Mouse (Mus musculus) E14TG2a.4 (cell line): ENCODE measurements at regions not wholly inside any gene's neighbourhood (a gene's known extent, or its start where the extent isn't known, plus 50 kb on each side); places are given as distances from the start of the nearest gene placed in this dataset.

Source experiments
- H3K27me3 ChIP-seq: 2 replicates; pipeline ENCODE4 v1.6.1; 2014; ENCODE audit warnings: low read length, control low read depth; ENCODE audit not compliant: insufficient read depth
- H3K36me3 ChIP-seq: 2 replicates; pipeline ENCODE4 v1.6.1; 2014; ENCODE audit warnings: low read length, control low read depth; ENCODE audit not compliant: insufficient read depth
- H3K4me1 ChIP-seq: replicated peaks from 2 replicates; pipeline ENCODE4 v1.6.1; 2014; ENCODE audit warnings: low read depth, low read length, control low read depth
- H3K4me3 ChIP-seq: replicated peaks from 2 replicates; pipeline ENCODE4 v1.5.1; 2014; ENCODE audit warnings: mild to moderate bottlenecking, low read length
- H3K9me3 ChIP-seq: 2 replicates; pipeline ENCODE4 v1.6.1; 2014; ENCODE audit warnings: low read length, control low read depth
- CTCF ChIP-seq: conservative IDR thresholded peaks from 2 replicates; pipeline ENCODE4 v1.5.1; 2014; ENCODE audit warnings: low read length
- NANOG ChIP-seq: IDR thresholded peaks from 2 replicates; pipeline ENCODE4 v1.6.1; 2014; ENCODE audit warnings: borderline replicate concordance, low read length, mixed read lengths
- POU5F1 ChIP-seq: IDR thresholded peaks from 2 replicates; pipeline ENCODE4 v1.6.1; 2014; ENCODE audit warnings: low read length, borderline replicate concordance

GRCm38 (mm10) chr6:22541603-22542002 lies 185.6 kb upstream of the Fam3c start:
- no peaks in the 10 kb centered on the region for H3K4me1 ChIP-seq
- no peaks in the 10 kb centered on the region for H3K36me3 ChIP-seq
- no peak overlapping the region for H3K4me3 ChIP-seq
- H3K9me3 ChIP-seq: no peaks in the 10 kb centered on the region
- TF ChIP-seq POU5F1 (no peak), NANOG (no peak), CTCF (no peak)
- no peaks in the 10 kb centered on the region for H3K27me3 ChIP-seq

GRCm38 (mm10) chr6:22538254-22538653 lies 182.2 kb upstream of the Fam3c start:
- H3K4me1 ChIP-seq: no peaks in the 10 kb centered on the region
- TF ChIP-seq POU5F1 (no peak), CTCF (no peak), NANOG (no peak)
- no peaks in the 10 kb centered on the region for H3K27me3 ChIP-seq
- H3K36me3 ChIP-seq: no peaks in the 10 kb centered on the region
- H3K9me3 ChIP-seq: 0 out of 2 replicates have a peak, but pooled peaks cover 3% of the 10 kb centered on the region
- no peak overlapping the region for H3K4me3 ChIP-seq

- H3K27me3 ChIP-seq: no peaks in the 10 kb centered on the region
- TF ChIP-seq CTCF: no peak
- no peak for TF ChIP-seq POU5F1
- no peak for TF ChIP-seq NANOG
Measured at GRCm38 (mm10) chr6:22524384-22524783, 168.3 kb upstream of the Fam3c start.

GRCm38 (mm10) chr6:22523582-22524234 lies 167.7 kb upstream of the Fam3c start:
- no peaks in the 10 kb centered on the region for H3K4me1 ChIP-seq
- H3K27me3 ChIP-seq: no peaks in the 10 kb centered on the region
- no peaks in the 10 kb centered on the region for H3K9me3 ChIP-seq
- no peaks in the 10 kb centered on the region for H3K36me3 ChIP-seq
- TF ChIP-seq NANOG: no peak
- TF ChIP-seq POU5F1: no peak
- TF ChIP-seq CTCF: no peak
- no peak overlapping the region for H3K4me3 ChIP-seq

More at GRCm38 (mm10) chr6:22524384-22524783, 168.3 kb upstream of the Fam3c start:
- no peaks in the 10 kb centered on the region for H3K9me3 ChIP-seq
- no peaks in the 10 kb centered on the region for H3K36me3 ChIP-seq
- no peak overlapping the region for H3K4me3 ChIP-seq
- H3K4me1 ChIP-seq: no peaks in the 10 kb centered on the region

GRCm38 (mm10) chr6:22506871-22507270 lies 150.8 kb upstream of the Fam3c start:
- H3K27me3 ChIP-seq: no peaks in the 10 kb centered on the region
- no peak overlapping the region for H3K4me3 ChIP-seq
- no peaks in the 10 kb centered on the region for H3K9me3 ChIP-seq
- TF ChIP-seq CTCF (no peak), NANOG (no peak), POU5F1 (no peak)
- no peaks in the 10 kb centered on the region for H3K4me1 ChIP-seq
- H3K36me3 ChIP-seq: no peaks in the 10 kb centered on the region

GRCm38 (mm10) chr6:22497306-22497705 lies 141.3 kb upstream of the Fam3c start:
- Histone ChIP-seq H3K27me3 (no peaks in the 10 kb centered on the region), H3K9me3 (no peaks in the 10 kb centered on the region), H3K4me3 (no peak overlapping the region), H3K4me1 (peaks cover 6% of the 10 kb centered on the region), H3K36me3 (no peaks in the 10 kb centered on the region)
- TF ChIP-seq CTCF (no peak), POU5F1 (no peak), NANOG (no peak)

GRCm38 (mm10) chr6:22496471-22496870 lies 140.4 kb upstream of the Fam3c start:
- Histone ChIP-seq H3K9me3 (no peaks in the 10 kb centered on the region), H3K4me3 (no peak overlapping the region), H3K4me1 (peaks cover 6% of the 10 kb centered on the region), H3K27me3 (no peaks in the 10 kb centered on the region), H3K36me3 (no peaks in the 10 kb centered on the region)
- TF ChIP-seq NANOG (no peak), CTCF (peak; percentile 18; the same call in 1 of the 2 replicates)

GRCm38 (mm10) chr6:22493632-22494260 lies 137.7 kb upstream of the Fam3c start:
- TF ChIP-seq NANOG (no peak), CTCF (peak; percentile 83), POU5F1 (no peak)
- no peaks in the 10 kb centered on the region for H3K9me3 ChIP-seq

GRCm38 (mm10) chr6:22492896-22493295 lies 136.9 kb upstream of the Fam3c start:
- Histone ChIP-seq H3K4me3 (no peak overlapping the region), H3K27me3 (no peaks in the 10 kb centered on the region), H3K4me1 (peaks cover 6% of the 10 kb centered on the region), H3K36me3 (no peaks in the 10 kb centered on the region), H3K9me3 (no peaks in the 10 kb centered on the region)
- TF ChIP-seq CTCF: no peak
- TF ChIP-seq NANOG: no peak
- TF ChIP-seq POU5F1: no peak

More at GRCm38 (mm10) chr6:22493632-22494260, 137.7 kb upstream of the Fam3c start:
- Histone ChIP-seq H3K27me3 (no peaks in the 10 kb centered on the region), H3K4me1 (peaks cover 6% of the 10 kb centered on the region), H3K4me3 (no peak overlapping the region), H3K36me3 (no peaks in the 10 kb centered on the region)

- H3K4me3 ChIP-seq: no peak overlapping the region
- TF ChIP-seq CTCF: no peak
- TF ChIP-seq POU5F1: no peak
- TF ChIP-seq NANOG: no peak
- H3K27me3 ChIP-seq: no peaks in the 10 kb centered on the region
Measured at GRCm38 (mm10) chr6:22490762-22491161, 134.7 kb upstream of the Fam3c start.

More at GRCm38 (mm10) chr6:22490762-22491161, 134.7 kb upstream of the Fam3c start:
- Histone ChIP-seq H3K9me3 (no peaks in the 10 kb centered on the region), H3K4me1 (peaks cover 11% of the 10 kb centered on the region), H3K36me3 (no peaks in the 10 kb centered on the region)
